Mouse (Mus musculus) liver, embryonic 13.5 days (tissue): ENCODE measurements around the gene Mroh9. TPM values are rescaled to one million over a fixed set of nuclear protein-coding genes. Genes with fewer than 3 reads are reported as not detected.

ENCODE experiments used
- ATAC-seq: fragments of 200-750 bp; cut with Nextera tagmentation; 2 replicates; pipeline ENCODE4 v1.8.0; 2017; ENCODE audit warnings: low read depth, mild to moderate bottlenecking, moderate number of reproducible peaks, moderate library complexity
- DNase-seq: peaks from one replicate; pipeline ENCODE4 v3.0.0; 2022
- H3K27ac ChIP-seq: fragments of 300-500 bp; sonication (generic); 2 replicates; pipeline ENCODE4 v1.5.1; 2015; ENCODE audit warnings: moderate library complexity, mild to moderate bottlenecking, inconsistent platforms
- H3K27me3 ChIP-seq: fragments of 300-500 bp; sonication (generic); 2 replicates; pipeline ENCODE4 v1.6.1; 2015; ENCODE audit warnings: mild to moderate bottlenecking, inconsistent platforms
- H3K36me3 ChIP-seq: fragments of 300-500 bp; sonication (generic); 2 replicates; pipeline ENCODE4 v1.6.1; 2015; ENCODE audit warnings: mild to moderate bottlenecking, inconsistent platforms
- H3K4me1 ChIP-seq: fragments of 300-500 bp; sonication (generic); replicated peaks from 2 replicates; pipeline ENCODE4 v1.6.1; 2015; ENCODE audit warnings: inconsistent platforms
- H3K4me2 ChIP-seq: fragments of 300-500 bp; sonication (generic); 2 replicates; pipeline ENCODE4 v1.6.1; 2015; ENCODE audit warnings: inconsistent platforms, mild to moderate bottlenecking, moderate library complexity
- H3K4me3 ChIP-seq: fragments of 300-500 bp; sonication (generic); replicated peaks from 2 replicates; pipeline ENCODE4 v1.5.1; 2015; ENCODE audit warnings: mild to moderate bottlenecking, inconsistent platforms
- H3K9ac ChIP-seq: fragments of 300-500 bp; sonication (generic); 2 replicates; pipeline ENCODE4 v1.6.1; 2015; ENCODE audit warnings: mild to moderate bottlenecking, inconsistent platforms
- H3K9me3 ChIP-seq: fragments of 300-500 bp; sonication (generic); replicated peaks from 2 replicates; pipeline ENCODE4 v1.6.1; 2016; ENCODE audit warnings: inconsistent platforms
- WGBS: fragments of 180-500 bp; shearing (Covaris S2); methylation state at CpG from one replicate; pipeline ENCODE4 v1.1.7; 2015; ENCODE audit not compliant: insufficient replicate concordance; 5-methylcytosine and 5-hydroxymethylcytosine counted together
- polyA plus RNA-seq: library from polyadenylated mRNA; unstranded; fragments of >200 nt; fragmentation: Nextera tagmentation; extraction: Ambion mirVana; gene quantifications from 2 replicates; pipeline ENCODE4 v1.2.1, GENCODE M21; 2015

Gene Mroh9
- polyA plus RNA-seq: not detected in 2 replicates

GRCm38 (mm10) chr1:163085570-163085969 is at the start of gene Mroh9:
Mroh9 (minus strand) TSS chr1:163085670.
- H3K4me1 ChIP-seq: no peaks in the 10 kb centered on the region
- no peaks in the 10 kb centered on the region for H3K27me3 ChIP-seq
- ATAC-seq: no peak
- H3K9ac ChIP-seq: no peak within 1 kb of the TSS
- no peaks in the 10 kb centered on the region for H3K9me3 ChIP-seq
- DNase-seq: no peak
- no peak within 1 kb of the TSS for H3K4me2 ChIP-seq
- WGBS: 55% methylated on average over 2 of the region's 2 CpGs
- H3K4me3 ChIP-seq: no peak within 1 kb of the TSS
- H3K36me3 ChIP-seq: no peaks in the 10 kb centered on the region
- no peak within 1 kb of the TSS for H3K27ac ChIP-seq

DNA sequence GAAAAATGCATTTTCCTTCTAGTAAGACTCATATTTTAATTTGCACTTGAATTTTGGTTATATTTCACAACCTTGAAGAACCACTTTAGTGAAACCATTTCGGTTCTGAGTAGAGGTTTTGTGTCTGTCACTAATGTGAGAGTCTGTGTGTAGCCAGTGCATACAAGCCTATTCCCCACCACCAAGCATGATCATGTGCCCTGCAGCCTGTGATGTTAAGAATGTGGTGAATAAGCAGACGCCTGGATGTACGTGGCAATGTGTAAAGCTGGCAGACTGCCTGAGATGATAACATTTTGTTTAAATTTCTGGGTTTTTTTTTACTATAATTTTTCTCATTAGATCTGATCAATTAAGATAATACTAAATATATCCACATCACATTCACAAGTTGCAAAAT is 44.5 kb upstream of the Mroh9 start:
- Histone ChIP-seq H3K27me3 (no peaks in the 10 kb centered on the region), H3K4me2 (no peak overlapping the region), H3K4me3 (no peak overlapping the region), H3K9me3 (no peaks in the 10 kb centered on the region), H3K4me1 (no peaks in the 10 kb centered on the region), H3K9ac (no peak overlapping the region), H3K36me3 (no peaks in the 10 kb centered on the region), H3K27ac (no peak overlapping the region)
- 36% methylated on average over 3 of the region's 3 CpGs for WGBS
- DNase-seq (no peak), ATAC-seq (no peak)

GRCm38 (mm10) chr1:163129129-163129900 is 43.8 kb upstream of the Mroh9 start:
- Histone ChIP-seq H3K27me3 (no peaks in the 10 kb centered on the region), H3K4me1 (no peaks in the 10 kb centered on the region), H3K9me3 (no peaks in the 10 kb centered on the region), H3K9ac (no peak overlapping the region), H3K36me3 (no peaks in the 10 kb centered on the region), H3K4me3 (no peak overlapping the region), H3K27ac (no peak overlapping the region), H3K4me2 (no peak overlapping the region)
- ATAC-seq (no peak), DNase-seq (no peak)
- WGBS: 65% methylated on average over 9 of the region's 9 CpGs

DNA sequence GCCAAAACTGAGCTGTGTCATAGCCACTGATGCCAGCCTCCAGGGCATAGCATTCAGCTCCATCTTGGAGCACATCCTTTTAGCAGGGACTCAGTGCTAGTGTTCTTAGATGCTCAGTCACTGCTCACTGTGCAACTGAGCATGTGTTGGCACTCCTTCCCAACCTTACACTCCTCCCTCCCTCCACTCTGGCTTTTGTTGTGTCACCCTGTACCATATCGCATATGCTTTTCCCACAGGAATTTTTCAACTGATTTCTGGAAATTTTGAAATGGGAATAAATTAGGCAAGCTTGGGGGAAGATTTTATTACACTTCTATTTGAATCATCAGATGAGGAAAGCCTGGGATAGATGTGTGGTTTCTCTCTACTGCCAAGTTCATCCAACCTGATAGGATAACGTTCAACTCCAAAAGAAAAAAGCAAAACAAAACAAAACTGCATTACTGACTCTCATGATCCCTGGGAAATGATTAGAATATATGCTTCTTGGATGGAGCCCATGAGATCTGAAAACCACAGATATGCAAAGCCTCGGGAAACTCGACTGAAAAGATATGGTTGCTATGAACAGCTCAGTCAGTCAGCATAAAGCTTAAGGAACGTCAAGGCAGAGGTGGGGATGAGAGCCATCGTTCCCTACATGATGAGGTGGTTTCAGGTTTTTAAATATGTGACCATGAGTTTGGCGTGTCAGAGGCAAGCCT is 40.9 kb upstream of the Mroh9 start:
- Histone ChIP-seq H3K4me1 (no peaks in the 10 kb centered on the region), H3K36me3 (no peaks in the 10 kb centered on the region), H3K27ac (no peak overlapping the region), H3K9me3 (no peaks in the 10 kb centered on the region), H3K4me2 (no peak overlapping the region), H3K27me3 (no peaks in the 10 kb centered on the region), H3K4me3 (no peak overlapping the region), H3K9ac (no peak overlapping the region)
- DNase-seq: no peak
- ATAC-seq: no peak
- WGBS: 53% methylated on average over 7 of the region's 7 CpGs

DNA sequence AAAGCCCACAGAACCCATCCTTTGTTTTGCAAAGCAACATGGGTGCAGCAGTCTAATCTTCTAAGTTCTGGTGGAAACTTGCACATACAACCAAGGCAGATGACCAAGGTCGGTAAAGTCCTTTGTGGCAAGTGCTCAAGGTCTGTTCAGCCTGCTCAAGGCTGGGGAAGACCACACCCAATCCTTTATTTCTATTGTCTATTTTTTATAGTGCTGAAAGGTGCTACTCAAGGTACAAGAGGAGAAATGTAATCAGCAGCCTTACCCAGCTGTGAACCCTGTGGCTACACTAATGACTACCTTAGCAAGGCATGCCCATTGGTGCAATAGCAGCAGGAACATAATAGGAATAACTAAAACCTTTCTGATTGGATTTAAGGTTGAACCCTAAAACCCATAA is 36.9 kb upstream of the Mroh9 start:
- no peak overlapping the region for H3K27ac ChIP-seq
- H3K9me3 ChIP-seq: no peaks in the 10 kb centered on the region
- no peak overlapping the region for H3K9ac ChIP-seq
- no peak for DNase-seq
- H3K4me1 ChIP-seq: no peaks in the 10 kb centered on the region
- no peak for ATAC-seq
- no peaks in the 10 kb centered on the region for H3K27me3 ChIP-seq
- WGBS: 76% methylated on average over 1 of the region's 1 CpGs
- H3K4me3 ChIP-seq: no peak overlapping the region
- H3K36me3 ChIP-seq: no peaks in the 10 kb centered on the region
- H3K4me2 ChIP-seq: no peak overlapping the region

- Histone ChIP-seq H3K27me3 (no peaks in the 10 kb centered on the region), H3K4me2 (no peak overlapping the region), H3K4me1 (no peaks in the 10 kb centered on the region), H3K36me3 (no peaks in the 10 kb centered on the region), H3K9me3 (no peaks in the 10 kb centered on the region), H3K9ac (no peak overlapping the region), H3K4me3 (no peak overlapping the region), H3K27ac (no peak overlapping the region)
- no peak for DNase-seq
- 56% methylated on average over 8 of the region's 8 CpGs for WGBS
- ATAC-seq: no peak
These were observed 28.1 kb upstream of the Mroh9 start for GRCm38 (mm10) chr1:163113461-163114174.

- Histone ChIP-seq H3K4me1 (no peaks in the 10 kb centered on the region), H3K36me3 (no peaks in the 10 kb centered on the region), H3K9me3 (no peaks in the 10 kb centered on the region), H3K27me3 (no peaks in the 10 kb centered on the region), H3K9ac (no peak overlapping the region), H3K27ac (no peak overlapping the region), H3K4me3 (no peak overlapping the region), H3K4me2 (no peak overlapping the region)
- no peak for ATAC-seq
- 74% methylated on average over 4 of the region's 4 CpGs for WGBS
- no peak for DNase-seq
These were observed 27.2 kb upstream of the Mroh9 start for GRCm38 (mm10) chr1:163112482-163113164.

- no peaks in the 10 kb centered on the region for H3K4me1 ChIP-seq
- H3K27me3 ChIP-seq: no peaks in the 10 kb centered on the region
- no peaks in the 10 kb centered on the region for H3K9me3 ChIP-seq
- DNase-seq: no peak
- H3K27ac ChIP-seq: no peak overlapping the region
- H3K4me2 ChIP-seq: no peak overlapping the region
- 46% methylated on average over 1 of the region's 1 CpGs for WGBS
- no peak for ATAC-seq
- H3K9ac ChIP-seq: no peak overlapping the region
- no peak overlapping the region for H3K4me3 ChIP-seq
- H3K36me3 ChIP-seq: no peaks in the 10 kb centered on the region
These were observed 19.5 kb upstream of the Mroh9 start for GRCm38 (mm10) chr1:163104960-163105359.

- WGBS: 49% methylated on average over 10 of the region's 10 CpGs
These were observed 6.1 kb upstream of the Mroh9 start for GRCm38 (mm10) chr1:163091438-163092155.

DNA sequence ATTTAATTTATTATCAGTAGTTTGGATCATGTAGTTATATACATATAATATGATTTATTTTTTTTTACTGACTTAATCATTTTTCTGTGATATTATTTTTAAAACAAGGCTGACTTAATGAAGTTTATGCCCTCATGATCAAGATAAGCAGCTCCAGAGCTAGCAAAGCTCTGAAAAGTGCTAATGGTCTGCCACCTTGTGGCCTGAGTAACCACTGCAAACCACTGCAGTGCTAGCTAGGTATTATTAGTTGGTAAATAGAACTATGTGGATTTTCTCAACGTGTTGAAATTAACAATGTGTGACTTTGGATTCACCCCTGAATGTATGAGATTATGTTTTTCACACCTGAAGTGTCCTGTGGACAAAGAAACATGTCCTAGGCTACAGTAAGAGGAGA is 15.0 kb downstream of the Mroh9 start:
- WGBS: 6% methylated on average over 1 of the region's 1 CpGs
- no peak overlapping the region for H3K9ac ChIP-seq
- ATAC-seq: no peak
- DNase-seq: no peak
- H3K36me3 ChIP-seq: no peaks in the 10 kb centered on the region
- H3K27ac ChIP-seq: no peak overlapping the region
- no peak overlapping the region for H3K4me3 ChIP-seq
- H3K9me3 ChIP-seq: no peaks in the 10 kb centered on the region
- H3K27me3 ChIP-seq: no peaks in the 10 kb centered on the region
- no peaks in the 10 kb centered on the region for H3K4me1 ChIP-seq
- no peak overlapping the region for H3K4me2 ChIP-seq

More at GRCm38 (mm10) chr1:163091438-163092155, 6.1 kb upstream of the Mroh9 start:
- H3K9ac ChIP-seq: no peak overlapping the region
- no peak overlapping the region for H3K27ac ChIP-seq
- ATAC-seq: no peak
- H3K36me3 ChIP-seq: no peaks in the 10 kb centered on the region
- no peak overlapping the region for H3K4me2 ChIP-seq
- H3K9me3 ChIP-seq: no peaks in the 10 kb centered on the region
- H3K27me3 ChIP-seq: no peaks in the 10 kb centered on the region
- no peak for DNase-seq
- H3K4me1 ChIP-seq: no peaks in the 10 kb centered on the region
- H3K4me3 ChIP-seq: no peak overlapping the region
